Mouse (Mus musculus) midbrain, embryonic 11.5 days (tissue): ENCODE data around the gene Cwc22. TPM values are rescaled to one million over a fixed set of nuclear protein-coding genes. Genes with fewer than 3 reads are reported as not detected.
"Not testable (repeated sequence)": the region's sequence is repeated elsewhere in the genome, so short reads cannot be mapped to it uniquely, and the experiment has no call there.

Experiments
- ATAC-seq: fragments of 200-750 bp; cut with Nextera tagmentation; 2 replicates; pipeline ENCODE4 v1.8.0; 2017; ENCODE audit warnings: moderate TSS enrichment, moderate library complexity; ENCODE audit not compliant: low FRiP score
- DNase-seq: peaks from one replicate; pipeline ENCODE4 v3.0.0; 2015; ENCODE audit warnings: low spot score; ENCODE audit errors: missing footprints
- H3K27ac ChIP-seq: fragments of 300-500 bp; sonication (generic); 2 replicates; pipeline ENCODE4 v1.5.1; 2014; ENCODE audit warnings: low read depth, low read length
- H3K27me3 ChIP-seq: fragments of 300-500 bp; sonication (generic); 2 replicates; pipeline ENCODE4 v1.6.1; 2014; ENCODE audit warnings: mild to moderate bottlenecking, low read length, moderate library complexity, mixed read lengths; ENCODE audit not compliant: control insufficient read depth, insufficient read depth
- H3K36me3 ChIP-seq: fragments of 300-500 bp; sonication (generic); 2 replicates; pipeline ENCODE4 v1.6.1; 2014; ENCODE audit warnings: mild to moderate bottlenecking, low read length, moderate library complexity, mixed read lengths; ENCODE audit not compliant: control insufficient read depth, insufficient read depth
- H3K4me1 ChIP-seq: fragments of 300-500 bp; sonication (generic); 2 replicates; pipeline ENCODE4 v1.6.1; 2014; ENCODE audit warnings: low read length; ENCODE audit not compliant: control insufficient read depth, insufficient read depth
- H3K4me2 ChIP-seq: fragments of 300-500 bp; sonication (generic); 2 replicates; pipeline ENCODE4 v1.6.1; 2014; ENCODE audit warnings: mild to moderate bottlenecking, moderate library complexity
- H3K4me3 ChIP-seq: fragments of 300-500 bp; sonication (generic); 2 replicates; pipeline ENCODE4 v1.5.1; 2014; ENCODE audit warnings: low read depth, low read length
- H3K9ac ChIP-seq: fragments of 300-500 bp; sonication (generic); 2 replicates; pipeline ENCODE4 v1.6.1; 2014; ENCODE audit warnings: low read length
- H3K9me3 ChIP-seq: fragments of 300-500 bp; sonication (generic); 2 replicates; pipeline ENCODE4 v1.6.1; 2016; ENCODE audit warnings: low read length; ENCODE audit not compliant: control insufficient read depth
- WGBS: fragments of 180-500 bp; shearing (Covaris S2); extraction: QIAGEN DNeasy Blood & Tissue Kit; methylation state at CpG from one replicate; pipeline ENCODE4 v1.1.7; 2014; 5-methylcytosine and 5-hydroxymethylcytosine counted together
- polyA plus RNA-seq: library from polyadenylated mRNA; unstranded; fragments of >200 nt; fragmentation: Nextera tagmentation; extraction: Ambion mirVana; gene quantifications from 2 replicates; pipeline ENCODE4 v1.2.1, GENCODE M21; 2014

Gene Cwc22
- polyA plus RNA-seq, 1 experiment from 2014 or later: 38.5 TPM

DNA sequence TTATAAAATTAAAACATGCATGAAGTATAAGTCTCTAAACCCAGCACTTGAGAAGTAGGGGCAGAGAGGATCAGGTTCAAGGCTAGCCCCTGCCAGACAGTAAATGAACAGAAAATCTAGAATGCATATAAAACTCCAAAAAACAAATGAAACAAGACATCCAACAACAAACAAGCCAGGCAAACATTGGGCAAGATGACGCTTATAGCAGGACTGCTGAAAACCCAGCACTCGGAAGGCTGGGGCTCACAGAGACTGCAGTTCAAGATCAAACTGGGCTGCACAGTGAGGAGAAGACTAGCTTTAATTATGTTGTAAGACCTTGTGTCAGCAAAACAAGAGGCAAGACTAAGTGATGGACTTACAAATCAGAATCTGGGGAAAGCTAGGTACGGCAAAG lies 43.1 kb downstream of the Cwc22 start:
- DNase-seq (no peak), ATAC-seq (no peak)
- H3K9ac ChIP-seq: no peak overlapping the region
- no peak overlapping the region for H3K4me2 ChIP-seq
- H3K4me1 ChIP-seq: no peaks in the 10 kb centered on the region
- peaks cover 20% of the 10 kb centered on the region; the same call in 1 of the 2 replicates for H3K36me3 ChIP-seq
- 91% methylated on average over 3 of the region's 3 CpGs for WGBS
- H3K27ac ChIP-seq: no peak overlapping the region
- H3K4me3 ChIP-seq: no peak overlapping the region
- H3K9me3 ChIP-seq: no peaks in the 10 kb centered on the region
- no peaks in the 10 kb centered on the region for H3K27me3 ChIP-seq

DNA sequence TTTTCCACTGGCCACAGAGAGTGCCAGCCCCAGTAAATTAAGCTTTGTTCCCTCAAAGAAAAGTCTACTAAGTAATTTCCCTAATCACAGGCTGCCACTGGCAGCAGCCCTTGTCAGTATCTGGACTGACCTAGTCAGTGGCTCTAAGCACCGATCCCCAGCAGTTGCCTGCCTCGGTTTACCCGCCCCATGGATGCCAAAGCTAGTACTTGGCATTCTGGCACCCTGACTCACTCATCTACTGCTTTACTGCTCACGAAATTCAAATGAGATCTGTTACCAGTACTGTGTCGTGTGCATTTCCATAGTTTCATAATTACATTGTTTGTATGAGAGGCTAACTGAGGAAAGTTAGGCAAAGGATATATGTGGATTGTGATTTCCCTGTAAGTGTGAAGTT lies 44.9 kb downstream of the Cwc22 start:
- WGBS: 96% methylated on average over 5 of the region's 5 CpGs

DNA sequence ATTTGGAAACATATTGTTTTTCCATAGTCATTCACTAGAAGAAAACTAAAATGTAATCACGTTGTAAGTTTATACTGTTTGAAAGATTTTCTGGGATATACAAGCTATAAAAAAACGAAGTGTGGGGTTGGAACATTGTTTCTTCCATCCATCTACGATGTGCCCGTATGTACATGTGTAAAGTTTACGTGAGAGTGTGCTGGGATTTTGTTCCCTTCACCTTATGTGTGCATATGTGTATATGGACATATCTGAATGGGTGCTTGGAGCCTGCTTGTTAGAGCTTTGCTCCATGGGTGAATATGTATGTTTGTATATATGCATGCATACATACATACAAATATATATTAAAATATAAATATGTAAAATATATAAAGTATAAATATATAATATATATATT lies 45.4 kb downstream of the Cwc22 start:
- no peak overlapping the region for H3K9ac ChIP-seq
- peaks cover 20% of the 10 kb centered on the region; the same call in 1 of the 2 replicates for H3K36me3 ChIP-seq
- no peak overlapping the region for H3K4me2 ChIP-seq
- DNase-seq: no peak
- no peak overlapping the region for H3K27ac ChIP-seq
- H3K4me3 ChIP-seq: no peak overlapping the region
- H3K27me3 ChIP-seq: no peaks in the 10 kb centered on the region
- H3K4me1 ChIP-seq: no peaks in the 10 kb centered on the region
- WGBS: 96% methylated on average over 5 of the region's 5 CpGs
- no peaks in the 10 kb centered on the region for H3K9me3 ChIP-seq
- no peak for ATAC-seq

More for the DNA sequence above, 44.9 kb downstream of the Cwc22 start:
- no peaks in the 10 kb centered on the region for H3K9me3 ChIP-seq
- ATAC-seq (no peak), DNase-seq (no peak)
- H3K4me2 ChIP-seq: no peak overlapping the region
- H3K9ac ChIP-seq: no peak overlapping the region
- H3K27ac ChIP-seq: no peak overlapping the region
- no peaks in the 10 kb centered on the region for H3K4me1 ChIP-seq
- no peaks in the 10 kb centered on the region for H3K27me3 ChIP-seq
- H3K4me3 ChIP-seq: no peak overlapping the region
- H3K36me3 ChIP-seq: peaks cover 20% of the 10 kb centered on the region; the same call in 1 of the 2 replicates

DNA sequence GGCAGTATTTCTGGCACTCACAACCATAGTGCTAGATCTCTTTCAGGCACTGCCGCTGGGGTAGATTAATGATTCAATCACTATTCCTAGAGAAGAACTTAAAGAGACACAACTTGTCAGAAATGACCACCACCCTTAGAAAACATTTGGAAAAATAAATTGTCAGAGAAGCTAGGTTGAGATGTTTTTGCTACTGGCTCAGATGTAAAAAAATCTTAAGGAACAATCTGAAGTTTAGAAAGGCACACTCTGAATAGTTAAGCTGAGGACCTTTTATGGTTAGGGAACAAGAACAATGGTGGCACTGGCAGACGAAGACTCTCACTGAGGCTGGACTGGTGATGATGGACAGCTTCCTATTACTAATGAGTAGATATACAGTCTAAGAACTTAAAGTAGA lies 46.1 kb downstream of the Cwc22 start:
- no peak for ATAC-seq
- Histone ChIP-seq H3K9me3 (no peaks in the 10 kb centered on the region), H3K4me3 (no peak overlapping the region), H3K27me3 (no peaks in the 10 kb centered on the region), H3K36me3 (peaks cover 19% of the 10 kb centered on the region; the same call in 1 of the 2 replicates), H3K27ac (no peak overlapping the region), H3K9ac (no peak overlapping the region), H3K4me2 (no peak overlapping the region), H3K4me1 (no peaks in the 10 kb centered on the region)
- no peak for DNase-seq
- 93% methylated on average over 2 of the region's 2 CpGs for WGBS

DNA sequence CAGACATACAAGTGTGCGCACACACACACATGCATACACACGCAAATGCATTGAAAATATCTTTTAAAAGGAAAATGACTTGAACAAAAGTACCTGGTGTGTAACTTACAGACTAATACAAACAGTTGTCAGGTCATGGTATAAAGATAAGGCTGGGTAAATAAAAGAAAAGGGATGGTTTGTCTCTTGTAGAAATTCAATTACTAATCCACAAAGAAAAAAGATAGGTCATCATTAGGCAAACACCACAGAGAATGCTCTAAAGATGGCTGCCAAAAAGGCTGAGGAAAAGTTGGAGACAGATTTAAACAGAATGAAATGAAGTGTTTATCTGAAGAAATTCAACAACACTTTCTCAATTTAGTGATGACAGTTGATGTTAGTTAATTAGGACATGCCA lies 47.7 kb downstream of the Cwc22 start:
- 95% methylated on average over 2 of the region's 2 CpGs for WGBS

DNA sequence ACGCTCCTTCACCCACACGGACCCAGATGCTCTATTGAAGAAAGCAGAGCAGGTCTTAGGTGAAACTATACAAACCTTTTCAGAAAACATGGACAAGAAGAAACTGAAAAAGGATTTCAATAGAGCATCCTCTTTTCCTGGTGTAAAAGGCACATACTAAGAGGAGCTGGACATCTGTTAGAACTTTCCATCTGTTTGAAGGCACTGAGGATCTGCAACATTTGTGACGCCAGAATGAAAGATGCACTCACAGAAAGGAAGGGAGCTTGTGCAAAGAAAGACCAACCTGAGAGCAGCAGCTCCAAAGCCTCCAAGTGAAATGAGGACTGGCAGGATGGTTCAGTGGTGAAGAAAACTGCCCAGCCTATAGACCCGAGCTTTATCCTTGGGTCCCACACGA lies 48.2 kb downstream of the Cwc22 start:
- no peak overlapping the region for H3K4me2 ChIP-seq
- no peak overlapping the region for H3K4me3 ChIP-seq
- no peaks in the 10 kb centered on the region for H3K4me1 ChIP-seq
- H3K9ac ChIP-seq: no peak overlapping the region
- H3K9me3 ChIP-seq: no peaks in the 10 kb centered on the region
- peaks cover 16% of the 10 kb centered on the region; the same call in 1 of the 2 replicates for H3K36me3 ChIP-seq
- no peak for ATAC-seq
- DNase-seq: no peak
- no peak overlapping the region for H3K27ac ChIP-seq
- H3K27me3 ChIP-seq: no peaks in the 10 kb centered on the region
- WGBS: 89% methylated on average over 5 of the region's 5 CpGs

More for the DNA sequence above, 47.7 kb downstream of the Cwc22 start:
- Histone ChIP-seq H3K4me2 (no peak overlapping the region), H3K36me3 (peaks cover 21% of the 10 kb centered on the region; the same call in 1 of the 2 replicates), H3K9me3 (no peaks in the 10 kb centered on the region), H3K9ac (no peak overlapping the region), H3K27ac (no peak overlapping the region), H3K4me1 (no peaks in the 10 kb centered on the region), H3K4me3 (no peak overlapping the region), H3K27me3 (no peaks in the 10 kb centered on the region)
- no peak for ATAC-seq
- no peak for DNase-seq

DNA sequence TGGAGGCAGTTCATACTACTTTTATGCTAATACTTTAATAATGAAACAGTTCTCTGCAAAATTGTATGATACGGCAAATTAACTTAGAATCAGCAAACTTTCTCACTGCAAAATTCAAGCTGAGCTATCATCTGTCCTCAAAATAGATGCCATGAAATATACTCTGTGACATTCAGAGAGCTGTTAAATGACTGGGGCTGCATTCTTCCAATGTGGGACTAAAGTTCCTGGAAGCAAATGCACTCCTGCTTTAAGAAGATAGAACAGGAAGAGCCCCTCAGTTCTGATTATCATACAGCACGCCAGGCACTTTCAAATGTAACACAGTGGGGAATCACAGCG lies 48.6 kb downstream of the Cwc22 start:
- Histone ChIP-seq H3K9me3 (no peaks in the 10 kb centered on the region), H3K4me1 (no peaks in the 10 kb centered on the region), H3K4me3 (no peak overlapping the region), H3K36me3 (peaks cover 16% of the 10 kb centered on the region; the same call in 1 of the 2 replicates), H3K4me2 (no peak overlapping the region), H3K27me3 (no peaks in the 10 kb centered on the region), H3K9ac (no peak overlapping the region), H3K27ac (no peak overlapping the region)
- DNase-seq (no peak), ATAC-seq (no peak)
- WGBS: 92% methylated on average over 3 of the region's 3 CpGs

DNA sequence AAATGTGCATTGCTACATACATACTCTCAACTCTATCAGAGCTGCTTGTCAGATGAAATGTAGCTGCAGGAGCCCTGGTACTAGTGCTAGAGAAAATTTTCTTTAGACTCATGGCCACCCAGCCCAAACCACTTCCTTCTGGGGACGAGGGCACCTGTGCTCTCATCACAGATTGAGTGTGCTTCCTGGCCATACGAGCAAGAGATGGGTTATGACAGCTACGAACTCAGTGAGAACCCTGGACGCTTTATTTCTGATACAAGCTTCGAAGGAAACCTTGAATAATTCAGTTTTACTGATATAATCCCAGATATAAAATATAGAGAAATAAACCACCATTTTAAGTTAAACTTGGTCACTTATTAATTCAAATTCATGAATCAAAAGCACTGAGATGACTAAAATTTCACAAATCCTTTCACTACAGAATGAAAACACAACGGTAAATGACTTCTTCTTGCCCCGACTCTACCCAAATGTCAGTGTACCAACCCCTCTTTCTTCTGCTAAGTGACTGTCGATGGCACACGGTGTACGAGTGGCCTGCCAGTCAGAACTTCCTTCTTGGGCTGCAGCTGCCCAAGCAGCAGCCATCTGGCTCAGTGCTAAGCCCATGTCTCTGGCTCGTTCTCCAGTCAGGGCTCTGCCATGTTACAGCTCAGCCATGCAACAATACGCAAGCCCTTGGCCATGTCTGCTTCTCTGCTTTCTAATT lies 49.2 kb downstream of the Cwc22 start:
- Histone ChIP-seq H3K4me2 (no peak overlapping the region), H3K4me3 (no peak overlapping the region), H3K27me3 (no peaks in the 10 kb centered on the region), H3K4me1 (no peaks in the 10 kb centered on the region), H3K27ac (no peak overlapping the region), H3K36me3 (peaks cover 16% of the 10 kb centered on the region; the same call in 1 of the 2 replicates), H3K9ac (no peak overlapping the region), H3K9me3 (no peaks in the 10 kb centered on the region)
- 93% methylated on average over 12 of the region's 12 CpGs for WGBS
- DNase-seq (no peak), ATAC-seq (no peak)

DNA sequence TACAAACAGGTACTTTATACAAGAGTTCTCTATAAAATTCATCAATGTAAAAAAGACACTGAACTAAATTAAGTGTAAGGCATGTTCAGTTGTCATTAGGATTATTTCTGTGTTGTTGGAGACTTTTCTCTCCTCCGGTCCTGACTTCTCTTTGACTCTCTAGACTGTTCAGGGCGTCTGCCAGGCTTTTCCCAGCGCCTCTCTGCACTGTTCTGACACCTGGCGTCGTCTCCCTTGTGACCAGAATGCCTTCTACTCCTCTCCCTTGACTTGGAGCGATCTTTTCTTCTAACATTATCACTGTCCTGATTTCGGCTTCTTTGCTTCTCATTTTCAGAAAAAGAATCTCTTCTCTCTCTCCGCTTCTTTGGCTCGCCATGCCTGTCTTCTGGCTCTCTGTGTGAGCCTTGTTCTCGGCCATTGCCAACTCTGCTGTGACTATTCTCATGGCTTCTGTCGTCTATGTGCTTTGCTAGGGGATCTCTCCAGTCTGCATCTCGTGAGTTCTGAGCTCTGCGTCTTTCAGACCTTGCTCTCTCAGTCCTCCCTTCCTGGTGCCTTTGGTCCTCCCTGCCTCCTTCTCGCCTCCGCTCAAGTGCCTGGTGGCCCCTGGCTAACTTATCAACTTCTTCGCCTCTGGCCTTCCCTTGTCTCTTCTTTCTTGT lies 50.1 kb downstream of the Cwc22 start:
- peaks cover 13% of the 10 kb centered on the region; the same call in 1 of the 2 replicates for H3K36me3 ChIP-seq
- not testable (repeated sequence) for DNase-seq, H3K9me3 ChIP-seq, ATAC-seq, H3K27ac ChIP-seq, H3K27me3 ChIP-seq, H3K9ac ChIP-seq, H3K4me3 ChIP-seq, H3K4me2 ChIP-seq, H3K4me1 ChIP-seq
- WGBS: 93% methylated on average over 16 of the region's 16 CpGs
